ENCODE assay signal across 15 mouse cellular contexts in genomic region chr1:51657203-51657602, GRCm38 (mm10).
"Had no signal": no experiment of that assay in that cellular context is flagged by ENCODE, and none has a peak within 500 bp of the region (broad histone marks: within the 10 kb centered on the region; RNA-seq: fewer than 3 reads in every experiment).

No protein-coding gene starts in this region.

- H3K27me3 ChIP-seq: liver, embryonic 15.5 days; megakaryocyte, embryonic 14.5 days; midbrain, embryonic 13.5 days; midbrain, embryonic 15.5 days; neural tube, embryonic 12.5 days; stomach, embryonic 15.5 days had no signal

- H3K4me3 ChIP-seq: liver, embryonic 15.5 days; megakaryocyte, embryonic 14.5 days; midbrain, embryonic 13.5 days; midbrain, embryonic 15.5 days; neural tube, embryonic 12.5 days; stomach, embryonic 15.5 days had no signal

- H3K4me2 ChIP-seq: liver, embryonic 15.5 days; lung, embryonic 14.5 days; midbrain, embryonic 11.5 days; midbrain, embryonic 13.5 days; midbrain, embryonic 15.5 days; neural tube, embryonic 12.5 days; stomach, embryonic 15.5 days had no signal

- H3K9me3 ChIP-seq: liver, embryonic 15.5 days; megakaryocyte, embryonic 14.5 days; midbrain, embryonic 13.5 days; midbrain, embryonic 15.5 days; neural tube, embryonic 12.5 days; stomach, embryonic 15.5 days had no signal

- DNase-seq: lung, adult 18-20 months; lung, embryonic 14.5 days; lung, postnatal 10 days; lung, postnatal 4 days; right cerebral cortex, postnatal 14 days; thymus, adult 2 months; thymus, postnatal 36 days had no signal

- H3K27ac ChIP-seq: liver, embryonic 15.5 days; midbrain, embryonic 13.5 days; midbrain, embryonic 15.5 days; neural tube, embryonic 12.5 days; stomach, embryonic 15.5 days; stomach, postnatal 0 days had no signal

- H3K4me1 ChIP-seq: liver, embryonic 15.5 days; megakaryocyte, embryonic 14.5 days; midbrain, embryonic 13.5 days; midbrain, embryonic 15.5 days; neural tube, embryonic 12.5 days; stomach, embryonic 15.5 days had no signal

- ATAC-seq: midbrain, embryonic 13.5 days; midbrain, embryonic 15.5 days had no signal

- H3K36me3 ChIP-seq: liver, embryonic 15.5 days; midbrain, embryonic 13.5 days; midbrain, embryonic 15.5 days; neural tube, embryonic 12.5 days; stomach, embryonic 15.5 days had no signal

- H3K9ac ChIP-seq: liver, embryonic 15.5 days; lung, embryonic 14.5 days; midbrain, embryonic 13.5 days; midbrain, embryonic 15.5 days; neural tube, embryonic 12.5 days; stomach, embryonic 15.5 days had no signal
